Mouse (Mus musculus) limb, embryonic 11.5 days (tissue): ENCODE data around the gene Ccl5. TPM values are rescaled to one million over a fixed set of nuclear protein-coding genes. Genes with fewer than 3 reads are reported as not detected.

Experiments used
- ATAC-seq: fragments of 200-750 bp; cut with Nextera tagmentation; 2 replicates; pipeline ENCODE4 v1.8.0; 2017; ENCODE audit warnings: low read depth; ENCODE audit not compliant: insufficient number of reproducible peaks, low FRiP score, low TSS enrichment
- DNase-seq: peaks from one replicate; pipeline ENCODE4 v3.0.0-alpha.2; 2015; ENCODE audit warnings: low spot score
- H3K27ac ChIP-seq: fragments of 300-500 bp; sonication (generic); replicated peaks from 2 replicates; pipeline ENCODE4 v1.5.1; 2014; ENCODE audit warnings: low read depth, mild to moderate bottlenecking, low read length
- H3K27me3 ChIP-seq: fragments of 300-500 bp; sonication (generic); 2 replicates; pipeline ENCODE4 v1.6.1; 2014; ENCODE audit warnings: mild to moderate bottlenecking, low read length, mixed read lengths; ENCODE audit not compliant: control insufficient read depth, insufficient read depth
- H3K36me3 ChIP-seq: fragments of 300-500 bp; sonication (generic); 2 replicates; pipeline ENCODE4 v1.6.1; 2014; ENCODE audit warnings: mild to moderate bottlenecking, low read length, moderate library complexity, mixed read lengths; ENCODE audit not compliant: control insufficient read depth, insufficient read depth
- H3K4me1 ChIP-seq: fragments of 300-500 bp; sonication (generic); 2 replicates; pipeline ENCODE4 v1.6.1; 2014; ENCODE audit warnings: low read length, mixed read lengths; ENCODE audit not compliant: control insufficient read depth, insufficient read depth
- H3K4me2 ChIP-seq: fragments of 300-500 bp; sonication (generic); 2 replicates; pipeline ENCODE4 v1.6.1; 2014; ENCODE audit warnings: low read depth, mild to moderate bottlenecking, moderate library complexity; ENCODE audit not compliant: severe bottlenecking
- H3K4me3 ChIP-seq: fragments of 300-500 bp; sonication (generic); 2 replicates; pipeline ENCODE4 v1.5.1; 2014; ENCODE audit warnings: low read depth, low read length
- H3K9ac ChIP-seq: fragments of 300-500 bp; sonication (generic); 2 replicates; pipeline ENCODE4 v1.6.1; 2014; ENCODE audit warnings: mild to moderate bottlenecking, low read length
- H3K9me3 ChIP-seq: fragments of 300-500 bp; sonication (generic); 2 replicates; pipeline ENCODE4 v1.6.1; 2016; ENCODE audit warnings: low read length; ENCODE audit not compliant: control insufficient read depth
- WGBS: fragments of 180-500 bp; shearing (Covaris S2); extraction: QIAGEN DNeasy Blood & Tissue Kit; methylation state at CpG from one replicate; pipeline ENCODE4 v1.1.7; 2014; 5-methylcytosine and 5-hydroxymethylcytosine counted together
- polyA plus RNA-seq: library from polyadenylated mRNA; unstranded; fragments of >200 nt; fragmentation: Nextera tagmentation; extraction: Ambion mirVana; gene quantifications from 2 replicates; pipeline ENCODE4 v1.2.1, GENCODE M21; 2014

Gene Ccl5
- polyA plus RNA-seq, 1 experiment from 2014 or later: not detected

DNA sequence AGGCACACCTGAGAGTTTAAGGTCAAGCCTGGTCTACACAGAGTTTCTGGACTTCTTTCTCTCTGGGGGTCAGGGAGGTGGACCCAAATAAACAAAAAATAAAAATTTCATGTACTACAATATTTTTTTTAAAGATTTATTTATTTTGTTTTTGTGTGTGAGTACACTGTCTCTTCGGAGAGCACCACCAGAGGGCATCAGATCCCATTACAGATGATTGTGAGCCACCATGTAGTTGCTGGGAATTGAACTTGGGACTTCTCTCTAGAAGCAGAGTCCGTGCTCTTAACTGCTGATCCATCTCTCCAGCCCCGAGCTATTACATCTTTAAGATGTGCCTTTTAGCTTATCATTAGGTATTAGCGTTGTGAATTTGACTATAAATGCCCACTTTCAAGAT is 38.8 kb downstream of the Ccl5 start:
- Histone ChIP-seq H3K36me3 (no peaks in the 10 kb centered on the region), H3K27ac (no peak overlapping the region), H3K9ac (no peak overlapping the region), H3K4me3 (no peak overlapping the region), H3K4me2 (no peak overlapping the region), H3K9me3 (no peaks in the 10 kb centered on the region), H3K4me1 (no peaks in the 10 kb centered on the region), H3K27me3 (no peaks in the 10 kb centered on the region)
- no peak for ATAC-seq
- WGBS: 89% methylated on average over 4 of the region's 4 CpGs
- peak; percentile 21 for DNase-seq

Other genes starting within 250 kb of the Ccl5 start
- 0.52 and 0.53 TPM in 2 replicates for gene Slfn14, start 243.8 kb downstream of the Ccl5 start, polyA plus RNA-seq
- 72.1 and 78.9 TPM in 2 replicates for gene Ap2b1, start 231.5 kb downstream of the Ccl5 start, polyA plus RNA-seq
- 13.2 and 15.6 TPM in 2 replicates for gene Pex12, start 227.9 kb downstream of the Ccl5 start, polyA plus RNA-seq
- 0.88 and 1.3 TPM in 2 replicates for gene Rasl10b, start 121.4 kb downstream of the Ccl5 start, polyA plus RNA-seq
- gene Gas2l2, start 101.1 kb downstream of the Ccl5 start, polyA plus RNA-seq: not detected in 2 replicates
- gene 1700020L24Rik, start 92.8 kb downstream of the Ccl5 start, polyA plus RNA-seq: 0.55 TPM in 1 of 2 replicates, not detected in the other
- gene Mmp28, start 67.4 kb downstream of the Ccl5 start, polyA plus RNA-seq: 2.9 and 3.7 TPM in 2 replicates
- 11.3 and 13.3 TPM in 2 replicates for gene Taf15, start 57.4 kb downstream of the Ccl5 start, polyA plus RNA-seq
- gene Heatr9, start 8.3 kb downstream of the Ccl5 start, polyA plus RNA-seq: not detected in 2 replicates
- 0.56 and 0.94 TPM in 2 replicates for gene Ccl9, start 48.1 kb upstream of the Ccl5 start, polyA plus RNA-seq
- gene Ccl6, start 62.6 kb upstream of the Ccl5 start, polyA plus RNA-seq: 0.62 and 1.1 TPM in 2 replicates
- gene Rpl9-ps1, start 115.1 kb upstream of the Ccl5 start, polyA plus RNA-seq: not detected in 2 replicates
- 0.20 and 0.34 TPM in 2 replicates for gene Ccl3, start 118.8 kb upstream of the Ccl5 start, polyA plus RNA-seq
- 0.48 TPM in 1 of 2 replicates, not detected in the other for gene Ccl4, start 132.1 kb upstream of the Ccl5 start, polyA plus RNA-seq
- gene Wfdc17, start 173.5 kb upstream of the Ccl5 start, polyA plus RNA-seq: 0.67 TPM in 1 of 2 replicates, not detected in the other
- gene Wfdc18, start 178.5 kb upstream of the Ccl5 start, polyA plus RNA-seq: not detected in 2 replicates
- gene Wfdc21, start 216.4 kb upstream of the Ccl5 start, polyA plus RNA-seq: not detected in 2 replicates
- gene Heatr6, start 223.2 kb upstream of the Ccl5 start, polyA plus RNA-seq: 26.9 and 30.5 TPM in 2 replicates